Mouse (Mus musculus): ENCODE results near the gene Pgd.
"Not testable (repeated sequence)": the region's sequence is repeated elsewhere in the genome, so short reads cannot be mapped to it uniquely, and the experiment has no call there.

Pgd gene

GRCm38 (mm10) chr4:149136116-149136850 is 30.3 kb downstream of the Pgd start:
- no peak for DNase-seq (ENCODE audit: low read depth, low spot score)

- DNase-seq (ENCODE audit: low read depth, low spot score), result no peak
Observed at GRCm38 (mm10) chr4:149133395-149133794, 33.2 kb downstream of the Pgd start.

- DNase-seq (ENCODE audit: low read depth, low spot score), result no peak
Observed at GRCm38 (mm10) chr4:149131789-149132565, 34.6 kb downstream of the Pgd start.

- no peak for DNase-seq (ENCODE audit: low read depth, low spot score)
Observed at GRCm38 (mm10) chr4:149131021-149131752, 35.4 kb downstream of the Pgd start.

GRCm38 (mm10) chr4:149128467-149128866 is 38.1 kb downstream of the Pgd start:
- no peak for DNase-seq (ENCODE audit: low read depth, low spot score)

GRCm38 (mm10) chr4:149126663-149127062 is 39.9 kb downstream of the Pgd start, which contains the start of gene Cort:
Gene Cort (minus strand): TSS chr4:149126763.
- no peak for DNase-seq (ENCODE audit: low read depth, low spot score)

- DNase-seq (ENCODE audit: low read depth, low spot score), result no peak
Observed at GRCm38 (mm10) chr4:149126115-149126509, 40.5 kb downstream of the Pgd start.

- no peak for DNase-seq (ENCODE audit: low read depth, low spot score)
Observed at GRCm38 (mm10) chr4:149125341-149126114, 41.0 kb downstream of the Pgd start.

- no peak for DNase-seq (ENCODE audit: low read depth, low spot score)
Observed at GRCm38 (mm10) chr4:149123432-149123831, 43.1 kb downstream of the Pgd start.

- not testable (repeated sequence) for DNase-seq (ENCODE audit: low read depth, low spot score)
Observed at GRCm38 (mm10) chr4:149119978-149120562, 46.5 kb downstream of the Pgd start.

- DNase-seq (ENCODE audit: low read depth, low spot score), result peak; percentile 91
Observed at GRCm38 (mm10) chr4:149103875-149104561, 62.6 kb downstream of the Pgd start, which contains the start of gene Dffa. Gene Dffa (plus strand): TSS chr4:149104146.

- DNase-seq (ENCODE audit: low read depth, low spot score), result no peak
Observed at GRCm38 (mm10) chr4:149101456-149101855, 65.1 kb downstream of the Pgd start.

- not testable (repeated sequence) for DNase-seq (ENCODE audit: low read depth, low spot score)
Observed at GRCm38 (mm10) chr4:149100449-149100848, 66.1 kb downstream of the Pgd start.

Data from mesoderm, embryonic 11.5 days (tissue).